Mouse (Mus musculus) testis, adult 2 months (tissue): Measurements from ENCODE around the gene Rnf182. TPM values are rescaled to one million over a fixed set of nuclear protein-coding genes. Genes with fewer than 3 reads are reported as not detected.

Source experiments
- H3K27ac ChIP-seq: fragments of 200-500 bp; 2 replicates; pipeline ENCODE4 v1.5.1; 2012; ENCODE audit warnings: low read depth, low read length; ENCODE audit not compliant: control insufficient read depth, insufficient read depth
- H3K27me3 ChIP-seq: fragments of 200-500 bp; 2 replicates; pipeline ENCODE4 v1.6.1; 2012; ENCODE audit warnings: mild to moderate bottlenecking, low read length, moderate library complexity; ENCODE audit not compliant: control insufficient read depth, insufficient read depth
- H3K36me3 ChIP-seq: fragments of 200-500 bp; 2 replicates; pipeline ENCODE4 v1.6.1; 2012; ENCODE audit warnings: mild to moderate bottlenecking, low read length; ENCODE audit not compliant: control insufficient read depth, insufficient read depth
- H3K4me1 ChIP-seq: fragments of 200-500 bp; 2 replicates; pipeline ENCODE4 v1.6.1; 2012; ENCODE audit warnings: low read length; ENCODE audit not compliant: control insufficient read depth, insufficient read depth
- H3K4me3 ChIP-seq: fragments of 200-500 bp; 2 replicates; pipeline ENCODE4 v1.5.1; 2012; ENCODE audit warnings: low read depth, mild to moderate bottlenecking, low read length, moderate library complexity, mixed read lengths; ENCODE audit not compliant: control insufficient read depth
- CTCF ChIP-seq: fragments of 200-500 bp; IDR thresholded peaks from 2 replicates; pipeline ENCODE4 v1.5.1; 2012; ENCODE audit warnings: low read depth, mild to moderate bottlenecking, inconsistent platforms, low read length, moderate library complexity; ENCODE audit not compliant: control insufficient read depth, insufficient read depth, insufficient replicate concordance
- POLR2A ChIP-seq: fragments of 200-500 bp; IDR thresholded peaks from 2 replicates; pipeline ENCODE4 v1.6.1; 2012; ENCODE audit warnings: low read depth, mild to moderate bottlenecking, inconsistent platforms, low read length, moderate library complexity; ENCODE audit not compliant: control insufficient read depth
- polyA plus RNA-seq: library from polyadenylated mRNA; depleted of rRNA; stranded (reverse); fragments of >200 nt; gene quantifications from 2 replicates; pipeline ENCODE4 v1.2.3, GENCODE M21; 2012

Rnf182 gene
- polyA plus RNA-seq, 1 experiment: 1.3 TPM

GRCm38 (mm10) chr13:43637720-43638119 is 22.2 kb downstream of the Rnf182 start:
- H3K4me1 ChIP-seq: no peaks in the 10 kb centered on the region
- H3K4me3 ChIP-seq: no peak overlapping the region
- no peaks in the 10 kb centered on the region for H3K36me3 ChIP-seq
- no peak overlapping the region for H3K27ac ChIP-seq
- no peaks in the 10 kb centered on the region for H3K27me3 ChIP-seq
- no peak for TF ChIP-seq CTCF
- TF ChIP-seq POLR2A: no peak

GRCm38 (mm10) chr13:43644991-43645390 is 29.5 kb downstream of the Rnf182 start:
- no peak overlapping the region for H3K27ac ChIP-seq
- H3K27me3 ChIP-seq: no peaks in the 10 kb centered on the region
- no peaks in the 10 kb centered on the region for H3K36me3 ChIP-seq
- no peaks in the 10 kb centered on the region for H3K4me1 ChIP-seq
- H3K4me3 ChIP-seq: no peak overlapping the region
- TF ChIP-seq CTCF (no peak), POLR2A (no peak)

DNA sequence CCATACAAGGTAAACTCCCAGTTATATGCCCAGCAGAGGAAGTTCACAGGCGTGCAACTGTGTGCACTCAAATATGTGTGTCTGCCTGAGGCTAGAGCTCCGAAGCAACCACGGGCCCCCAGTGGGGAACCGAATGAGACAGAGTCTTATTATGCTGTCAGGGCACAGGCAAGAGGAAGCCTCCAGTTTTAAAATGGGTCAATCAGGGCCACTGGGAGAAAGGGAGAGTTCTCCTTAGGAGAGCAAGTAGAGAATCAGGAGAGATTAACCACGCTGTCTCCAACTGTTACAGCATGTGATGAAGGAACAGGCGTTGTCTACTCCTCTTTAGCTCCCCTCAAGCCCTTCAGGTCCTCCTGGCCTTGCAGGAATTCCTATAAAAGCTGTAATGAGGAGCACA is 33.0 kb downstream of the Rnf182 start:
- no peak overlapping the region for H3K27ac ChIP-seq
- H3K36me3 ChIP-seq: no peaks in the 10 kb centered on the region
- no peak for TF ChIP-seq CTCF
- no peak for TF ChIP-seq POLR2A

GRCm38 (mm10) chr13:43651277-43651676 is 35.8 kb downstream of the Rnf182 start:
- Histone ChIP-seq H3K4me1 (no peaks in the 10 kb centered on the region), H3K27me3 (no peaks in the 10 kb centered on the region), H3K4me3 (no peak overlapping the region), H3K36me3 (no peaks in the 10 kb centered on the region), H3K27ac (no peak overlapping the region)
- TF ChIP-seq CTCF: no peak
- TF ChIP-seq POLR2A: no peak

More for the DNA sequence above, 33.0 kb downstream of the Rnf182 start:
- Histone ChIP-seq H3K4me1 (no peaks in the 10 kb centered on the region), H3K27me3 (no peaks in the 10 kb centered on the region), H3K4me3 (no peak overlapping the region)

GRCm38 (mm10) chr13:43654091-43654490 is 38.6 kb downstream of the Rnf182 start:
- H3K4me3 ChIP-seq: no peak overlapping the region
- H3K36me3 ChIP-seq: no peaks in the 10 kb centered on the region
- no peak overlapping the region for H3K27ac ChIP-seq
- H3K4me1 ChIP-seq: no peaks in the 10 kb centered on the region
- H3K27me3 ChIP-seq: no peaks in the 10 kb centered on the region
- no peak for TF ChIP-seq POLR2A
- no peak for TF ChIP-seq CTCF

DNA sequence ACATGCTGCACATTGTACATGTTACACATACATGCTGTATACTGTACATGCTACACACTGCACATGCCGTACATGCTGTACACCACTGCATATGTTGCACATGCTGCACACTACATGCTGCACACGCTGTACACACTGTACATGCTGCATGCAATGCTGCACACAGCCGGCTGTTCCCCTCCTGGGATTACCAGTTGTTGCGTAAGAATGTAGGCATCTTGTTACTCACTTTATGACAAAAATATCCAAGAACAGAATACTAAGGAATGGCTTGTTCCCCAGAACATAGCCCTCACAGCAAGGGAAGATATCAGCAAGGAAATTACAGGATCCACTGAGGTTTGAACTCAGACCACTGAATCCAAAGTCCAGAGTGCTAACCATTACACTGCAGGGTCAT is 47.7 kb downstream of the Rnf182 start:
- Histone ChIP-seq H3K4me1 (no peaks in the 10 kb centered on the region), H3K36me3 (no peaks in the 10 kb centered on the region), H3K4me3 (no peak overlapping the region), H3K27me3 (no peaks in the 10 kb centered on the region), H3K27ac (no peak overlapping the region)
- TF ChIP-seq CTCF: no peak
- no peak for TF ChIP-seq POLR2A

DNA sequence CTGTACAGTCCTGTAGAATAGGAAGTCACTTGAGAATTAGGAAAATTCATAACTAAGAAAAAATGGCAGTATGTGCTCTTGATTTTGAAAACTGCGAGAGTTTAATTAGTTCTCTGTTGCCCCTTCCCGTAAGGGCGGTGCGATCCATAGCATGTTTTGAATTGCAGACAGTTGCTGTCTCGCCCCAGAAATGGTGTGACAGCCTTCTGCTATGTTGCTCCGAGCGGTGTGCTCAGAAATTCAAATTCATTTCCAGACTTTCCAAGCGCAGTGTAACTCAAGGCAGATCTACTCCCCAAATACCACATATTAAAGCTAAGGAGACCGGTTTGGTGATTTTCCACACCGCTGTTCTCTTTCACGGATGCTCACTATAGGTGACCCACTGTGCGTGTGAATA is 50.6 kb downstream of the Rnf182 start:
- H3K4me1 ChIP-seq: no peaks in the 10 kb centered on the region
- no peaks in the 10 kb centered on the region for H3K36me3 ChIP-seq
- TF ChIP-seq CTCF (no peak), POLR2A (no peak)
- no peak overlapping the region for H3K27ac ChIP-seq
- H3K4me3 ChIP-seq: no peak overlapping the region
- H3K27me3 ChIP-seq: no peaks in the 10 kb centered on the region

DNA sequence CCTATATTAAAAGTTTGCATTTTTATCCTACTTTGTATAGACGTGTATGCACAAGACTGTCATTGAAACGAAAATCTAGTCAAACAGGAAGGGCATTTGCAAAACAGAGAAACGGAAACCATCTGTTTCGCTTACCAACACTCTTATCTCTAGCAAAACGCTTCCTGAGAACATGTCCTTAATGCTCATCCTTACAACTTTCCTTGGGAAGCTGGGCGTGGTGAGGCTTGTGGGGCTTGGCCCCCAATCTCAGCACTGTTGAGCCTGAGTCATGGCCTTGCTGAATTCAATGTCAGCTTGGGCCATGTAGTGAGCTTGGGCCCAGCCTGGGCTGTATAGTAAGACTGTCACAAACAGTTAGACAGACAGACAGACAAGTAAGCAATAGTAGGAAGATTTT is 51.4 kb downstream of the Rnf182 start:
- Histone ChIP-seq H3K27me3 (no peaks in the 10 kb centered on the region), H3K4me1 (no peaks in the 10 kb centered on the region), H3K36me3 (no peaks in the 10 kb centered on the region), H3K4me3 (no peak overlapping the region), H3K27ac (no peak overlapping the region)
- TF ChIP-seq POLR2A (no peak), CTCF (no peak)
